ENCODE assay signal across 8 mouse cellular contexts in the genomic region with DNA sequence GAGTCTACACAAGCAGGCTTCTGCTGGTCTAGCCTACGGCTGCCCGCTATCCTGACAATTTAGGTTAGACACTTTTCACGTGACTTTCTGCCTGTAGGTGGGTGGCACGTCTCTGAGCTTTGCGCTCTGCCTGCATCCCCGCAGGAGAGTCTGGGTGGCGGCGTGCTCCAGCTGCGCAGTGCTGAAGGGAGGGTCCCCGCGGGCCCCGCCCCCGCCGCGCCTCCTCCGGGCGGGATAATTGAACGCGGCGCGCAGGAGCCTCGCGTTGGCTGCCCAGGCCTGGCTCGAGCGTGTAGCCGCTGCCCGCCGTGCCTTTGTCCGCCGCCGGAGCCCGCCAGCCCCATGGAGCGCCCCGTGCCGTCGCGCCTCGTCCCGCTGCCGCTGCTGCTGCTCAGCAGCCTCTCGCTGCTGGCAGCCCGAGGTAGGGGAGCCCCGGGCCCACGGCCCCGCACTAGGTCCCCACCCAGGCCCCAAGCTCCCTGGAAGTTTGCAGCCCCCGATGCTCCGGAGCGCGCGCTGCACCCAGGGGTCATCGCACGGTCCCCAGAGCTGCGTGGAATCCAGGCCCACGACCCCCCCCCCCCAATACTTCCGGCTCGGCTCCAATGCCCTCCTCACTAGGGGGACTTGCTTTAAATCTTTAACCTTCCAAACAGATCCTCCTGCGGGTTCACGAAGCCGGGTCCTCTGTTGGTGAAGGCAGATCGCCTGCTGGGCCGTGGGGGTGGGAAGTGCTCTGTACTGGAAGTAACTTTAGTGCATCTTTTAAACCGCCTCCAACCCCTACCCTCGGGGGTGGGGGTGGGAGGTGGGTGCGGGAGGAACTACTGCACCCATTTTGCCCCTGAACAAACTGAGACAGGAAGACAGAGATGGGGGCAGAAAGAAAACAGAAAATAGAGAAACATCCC. TPM values are rescaled to one million over a fixed set of nuclear protein-coding genes. Genes with fewer than 3 reads are reported as not detected.
DNase-seq lines count a peak whose midpoint lies in the region; ATAC-seq and TF ChIP-seq lines count a peak whose summit lies in the region.

TSS of gene Fbln1 (plus strand) at position 158 of the 911 bp plus-strand sequence.

- H3K4me2 ChIP-seq in heart, embryonic 11.5 days: peak within 1 kb of the TSS; percentile 91
- H3K4me2 ChIP-seq in kidney, embryonic 15.5 days: peak within 1 kb of the TSS; percentile 94
- H3K4me2 ChIP-seq in limb, embryonic 14.5 days (replicated peaks; ENCODE audit: low read depth, low read length, severe bottlenecking): peak within 1 kb of the TSS; percentile 60
- H3K4me2 ChIP-seq in midbrain, postnatal 0 days (ENCODE audit: low read depth, low read length, poor library complexity, severe bottlenecking): peak within 1 kb of the TSS; percentile 96

- TF ChIP-seq POLR2A in limb, embryonic 14.5 days (IDR thresholded peaks at IDR 0.05; ENCODE audit: borderline replicate concordance, extremely low read depth, insufficient read depth, insufficient read length): no peak

- H3K9ac ChIP-seq in heart, embryonic 11.5 days (ENCODE audit: low read depth, low read length): peak within 1 kb of the TSS; percentile 91
- H3K9ac ChIP-seq in kidney, embryonic 15.5 days: peak within 1 kb of the TSS; percentile 84
- peak within 1 kb of the TSS; percentile 88 for H3K9ac ChIP-seq in limb, embryonic 14.5 days (ENCODE audit: low read depth, low read length, severe bottlenecking)
- H3K9ac ChIP-seq in midbrain, postnatal 0 days (replicated peaks; ENCODE audit: low read length, poor library complexity, severe bottlenecking): peak within 1 kb of the TSS; percentile 56

- H3K36me3 ChIP-seq in forebrain, embryonic 10.5 days (replicated peaks): peaks cover 24% of the 10 kb centered on the region
- H3K36me3 ChIP-seq in heart, embryonic 11.5 days (ENCODE audit: control insufficient read depth, insufficient read depth, low read length): 0 out of 2 replicates have a peak, but pooled peaks cover 5% of the 10 kb centered on the region
- H3K36me3 ChIP-seq in kidney, embryonic 15.5 days: peaks cover 20% of the 10 kb centered on the region
- H3K36me3 ChIP-seq in limb, embryonic 14.5 days (ENCODE audit: control insufficient read depth, insufficient read depth, low read length): peaks cover 8% of the 10 kb centered on the region
- H3K36me3 ChIP-seq in midbrain, postnatal 0 days (ENCODE audit: insufficient read depth, low read length): no peaks in the 10 kb centered on the region

- H3K27me3 ChIP-seq in forebrain, embryonic 10.5 days (ENCODE audit: poor library complexity, severe bottlenecking): peaks cover 37% of the 10 kb centered on the region
- H3K27me3 ChIP-seq in heart, embryonic 11.5 days (ENCODE audit: control insufficient read depth, insufficient read depth, low read length): peaks cover 7% of the 10 kb centered on the region
- no peaks in the 10 kb centered on the region for H3K27me3 ChIP-seq in kidney, embryonic 15.5 days
- H3K27me3 ChIP-seq in limb, embryonic 14.5 days (ENCODE audit: control insufficient read depth, insufficient read depth, low read length): no peaks in the 10 kb centered on the region
- no peaks in the 10 kb centered on the region for H3K27me3 ChIP-seq in midbrain, postnatal 0 days (ENCODE audit: insufficient read depth, low read length)

- H3K4me1 ChIP-seq in forebrain, embryonic 10.5 days: peaks cover 57% of the 10 kb centered on the region
- H3K4me1 ChIP-seq in heart, embryonic 11.5 days (ENCODE audit: control insufficient read depth, insufficient read depth, low read length): peaks cover 22% of the 10 kb centered on the region
- peaks cover 75% of the 10 kb centered on the region for H3K4me1 ChIP-seq in kidney, embryonic 15.5 days
- H3K4me1 ChIP-seq in limb, embryonic 14.5 days (ENCODE audit: control insufficient read depth, insufficient read depth, low read length): peaks cover 28% of the 10 kb centered on the region; the same call in 1 of the 2 replicates
- peaks cover 3% of the 10 kb centered on the region; the same call in 1 of the 2 replicates for H3K4me1 ChIP-seq in midbrain, postnatal 0 days (ENCODE audit: insufficient read depth, low read length)

- under 1% methylated on average over 64 of the region's 64 CpGs for WGBS in forebrain, embryonic 10.5 days
- WGBS in heart, embryonic 11.5 days (ENCODE audit: insufficient replicate concordance): under 1% methylated on average over 48 of the region's 64 CpGs
- under 1% methylated on average over 63 of the region's 64 CpGs for WGBS in kidney, embryonic 15.5 days
- under 1% methylated on average over 47 of the region's 64 CpGs for WGBS in limb, embryonic 14.5 days
- WGBS in midbrain, postnatal 0 days: under 1% methylated on average over 45 of the region's 64 CpGs

- no peak for TF ChIP-seq CTCF in midbrain, postnatal 0 days (IDR thresholded peaks at IDR 0.05)

- peak; percentile 66 for ATAC-seq in heart, embryonic 11.5 days (replicated peaks; ENCODE audit: insufficient number of reproducible peaks, low FRiP score, low TSS enrichment)
- ATAC-seq in kidney, embryonic 15.5 days (replicated peaks; ENCODE audit: low FRiP score): peak; percentile 88
- peak; percentile 80 for ATAC-seq in limb, embryonic 14.5 days (ENCODE audit: low FRiP score, low read depth)
- peak; percentile 75 for ATAC-seq in midbrain, postnatal 0 days (ENCODE audit: low FRiP score)

- H3K4me3 ChIP-seq in forebrain, embryonic 10.5 days: peak within 1 kb of the TSS; percentile 72
- peak within 1 kb of the TSS; percentile 76 for H3K4me3 ChIP-seq in heart, embryonic 11.5 days (ENCODE audit: low read depth, low read length)
- H3K4me3 ChIP-seq in kidney, embryonic 15.5 days (replicated peaks): peak within 1 kb of the TSS; percentile 74
- H3K4me3 ChIP-seq in limb, embryonic 14.5 days (replicated peaks; ENCODE audit: low read length): peak within 1 kb of the TSS; percentile 72
- peak within 1 kb of the TSS; percentile 47 for H3K4me3 ChIP-seq in midbrain, postnatal 0 days (ENCODE audit: low read depth, low read length)

- peaks cover 21% of the 10 kb centered on the region for H3K9me3 ChIP-seq in forebrain, embryonic 10.5 days
- H3K9me3 ChIP-seq in heart, embryonic 11.5 days (replicated peaks; ENCODE audit: control insufficient read depth, low read length): no peaks in the 10 kb centered on the region; the same call in 1 of the 2 replicates
- H3K9me3 ChIP-seq in kidney, embryonic 15.5 days (replicated peaks): peaks cover 4% of the 10 kb centered on the region; the same call in 1 of the 2 replicates
- H3K9me3 ChIP-seq in limb, embryonic 14.5 days (ENCODE audit: control insufficient read depth, low read length): no peaks in the 10 kb centered on the region
- H3K9me3 ChIP-seq in midbrain, postnatal 0 days (ENCODE audit: low read length): no peaks in the 10 kb centered on the region

- DNase-seq in cerebellum, adult 18-20 months: peak; percentile 8 to 23
- no peak for DNase-seq in cerebellum, adult 9-10 months
- peak; percentile 84 for DNase-seq in forebrain, embryonic 10.5 days (ENCODE audit: extremely low spot score, low spot score)
- DNase-seq in limb, embryonic 14.5 days (ENCODE audit: low spot score): peak; percentile 84
- peak; percentile 63 for DNase-seq in midbrain, postnatal 0 days (ENCODE audit: low spot score)
- peak; percentile 84 for DNase-seq in testis, postnatal 10 days (ENCODE audit: low spot score)

- H3K27ac ChIP-seq in forebrain, embryonic 10.5 days: peak within 1 kb of the TSS; percentile 98
- H3K27ac ChIP-seq in heart, embryonic 11.5 days (ENCODE audit: low read depth, low read length): peak within 1 kb of the TSS; percentile 75
- H3K27ac ChIP-seq in kidney, embryonic 15.5 days: peak within 1 kb of the TSS; percentile 89
- peak within 1 kb of the TSS; percentile 85 for H3K27ac ChIP-seq in limb, embryonic 14.5 days (replicated peaks; ENCODE audit: low read depth, low read length)
- H3K27ac ChIP-seq in midbrain, postnatal 0 days (ENCODE audit: low read depth, low read length): peak within 1 kb of the TSS; percentile 13; the same call in 1 of the 2 replicates

RNA-seq across cellular contexts. Expression of gene Fbln1, which starts in this region (rescaled TPM):
- 154 and 157 TPM in 2 replicates for polyA plus RNA-seq in forebrain, embryonic 10.5 days (2016; fragmentation: Nextera tagmentation; extraction: Ambion mirVana)
- 145 and 163 TPM in 2 replicates for polyA plus RNA-seq in heart, embryonic 11.5 days (2014; fragmentation: Nextera tagmentation; extraction: Ambion mirVana)
- 170 and 206 TPM in 2 replicates for polyA plus RNA-seq in kidney, embryonic 15.5 days (2015; fragmentation: Nextera tagmentation; extraction: Ambion mirVana)
- polyA plus RNA-seq in limb, embryonic 14.5 days (2012; rRNA removed): 255 and 292 TPM in 2 replicates
- polyA plus RNA-seq in limb, embryonic 14.5 days (2014; fragmentation: Nextera tagmentation; extraction: Ambion mirVana): 265 and 288 TPM in 2 replicates
- total RNA-seq in midbrain, postnatal 0 days (2014; rRNA removed): 57.8 and 64.5 TPM in 2 replicates
- 46.2 and 48.5 TPM in 2 replicates for polyA plus RNA-seq in midbrain, postnatal 0 days (2015; fragmentation: Nextera tagmentation; extraction: Ambion mirVana)

Comparison
In these comparisons a context has a peak if more than half of its experiments do, and no peak if none do; other contexts are left out.
1. H3K27ac ChIP-seq: peak in every context shown above with its lines; median percentile 98 in forebrain, embryonic 10.5 days; 89 in kidney, embryonic 15.5 days; 85 in limb, embryonic 14.5 days; 75 in heart, embryonic 11.5 days; 13 in midbrain, postnatal 0 days.